Mouse (Mus musculus) cerebellum, adult 2 months (tissue): ENCODE measurements around the gene Tpm1.

Experiments used
- CTCF ChIP-seq: fragments of 200-500 bp; IDR thresholded peaks from 2 replicates; pipeline ENCODE4 v1.5.1; 2011; ENCODE audit warnings: low read depth, mild to moderate bottlenecking, control low read depth, low read length, moderate library complexity, borderline replicate concordance; ENCODE audit not compliant: insufficient read depth
- POLR2A ChIP-seq: fragments of 200-500 bp; IDR thresholded peaks from 2 replicates; pipeline ENCODE4 v1.6.1; 2011; ENCODE audit warnings: low read length, control low read depth, borderline replicate concordance; ENCODE audit not compliant: insufficient read depth

GRCm38 (mm10) chr9:67013501-67013900, 35.7 kb downstream of the Tpm1 start:
- TF ChIP-seq CTCF (no peak), POLR2A (no peak)
